Mouse (Mus musculus) brain, embryonic 14.5 days (tissue): Measurements from ENCODE around the gene Syk.

Experiments used
- CTCF ChIP-seq: fragments of 200-500 bp; IDR thresholded peaks from 2 replicates; pipeline ENCODE4 v1.5.1; 2012; ENCODE audit warnings: inconsistent platforms, mild to moderate bottlenecking, moderate library complexity, borderline replicate concordance; ENCODE audit not compliant: insufficient read depth, insufficient read length; ENCODE audit errors: extremely low read depth
- POLR2A ChIP-seq: fragments of 200-500 bp; IDR thresholded peaks from 2 replicates; pipeline ENCODE4 v1.6.1; 2012; ENCODE audit warnings: mild to moderate bottlenecking, inconsistent platforms, borderline replicate concordance; ENCODE audit not compliant: poor library complexity, insufficient read depth, insufficient read length, severe bottlenecking; ENCODE audit errors: extremely low read depth

DNA sequence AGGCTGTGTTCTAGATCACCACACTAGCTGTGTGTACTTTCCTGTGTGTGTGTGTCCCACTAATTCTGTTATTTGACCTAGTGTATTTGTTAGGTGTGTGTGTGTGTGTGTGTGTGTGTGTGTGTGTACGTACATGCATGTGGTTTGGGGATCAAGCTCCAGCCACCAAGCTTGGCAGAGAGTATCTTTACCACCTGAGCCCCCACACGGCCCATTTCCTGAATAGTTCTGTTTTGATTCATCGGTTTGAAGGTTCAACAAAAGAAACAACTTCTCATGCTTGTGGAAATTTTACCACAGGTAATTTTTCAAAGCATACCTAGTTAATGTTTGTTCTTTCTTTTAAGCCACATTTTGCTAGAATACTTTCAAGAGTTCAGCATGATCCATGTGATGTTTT, 52.5 kb downstream of the Syk start:
- no peak for TF ChIP-seq CTCF
- TF ChIP-seq POLR2A, result no peak
